Mouse (Mus musculus): Measurements from ENCODE around the gene Cox6b1. TPM values are rescaled to one million over a fixed set of nuclear protein-coding genes. Genes with fewer than 3 reads are reported as not detected.

Cox6b1 gene
- polyA plus RNA-seq (2021; fragmentation: Nextera tagmentation) = 2,257 and 2,565 TPM in 2 replicates
- long read RNA-seq, experiment 1, transcript Cox6b1-201 (4 exons, 618 nt) = major isoform, 941 of 966 reads
- long read RNA-seq, experiment 1, partial matches to known transcripts = 8 of 966 reads
- long read RNA-seq, experiment 1, other reads (novel, unspliced or antisense) = 17 of 966 reads
- long read RNA-seq, experiment 2, transcript Cox6b1-201 (4 exons, 618 nt) = major isoform, 78 of 86 reads
- long read RNA-seq, experiment 2, partial matches to known transcripts = 4 of 86 reads
- long read RNA-seq, experiment 2, other reads (novel, unspliced or antisense) = 4 of 86 reads

DNA sequence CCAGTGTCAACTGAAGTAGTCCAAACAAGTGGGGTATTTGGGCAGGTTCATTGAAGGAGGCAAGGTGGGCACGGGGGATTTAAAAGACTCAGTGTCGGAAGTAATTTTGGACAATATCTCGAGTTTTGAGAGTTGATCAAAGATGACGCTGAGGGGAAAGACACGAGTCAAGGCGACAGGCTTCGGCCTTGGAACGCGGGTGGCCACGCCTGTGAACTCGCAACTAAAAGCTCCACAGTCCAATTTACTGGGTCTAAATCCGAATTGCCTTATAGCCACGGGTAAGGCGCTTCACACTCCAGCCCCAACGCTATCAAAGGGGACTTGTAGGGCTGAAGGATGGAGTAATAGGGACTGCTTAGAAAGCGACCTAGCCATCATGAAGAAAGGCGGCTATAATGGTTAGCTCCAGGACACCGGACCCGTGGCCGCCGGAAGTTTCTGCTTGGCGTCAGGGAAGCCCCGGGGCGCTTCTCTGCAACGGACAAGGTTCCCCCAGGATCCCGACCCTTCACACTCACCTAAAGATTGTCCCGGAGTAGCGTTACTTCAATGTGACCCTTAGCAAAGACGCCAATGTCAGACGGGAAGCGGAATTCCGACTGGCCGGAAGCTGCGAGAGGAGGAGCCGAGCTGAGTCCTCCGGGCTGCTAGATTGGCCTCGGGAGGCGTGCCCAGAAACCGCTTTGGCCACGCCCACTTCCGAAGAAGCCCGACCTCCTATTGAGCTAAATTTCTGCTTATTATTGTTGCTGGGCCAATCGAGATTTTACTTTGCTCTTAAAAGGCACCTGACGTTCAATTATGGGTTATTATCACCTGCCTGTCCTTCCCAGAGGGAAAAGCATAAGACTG lies at the start of gene Cox6b1:
Gene Cox6b1 (minus strand): TSS at position 622 of the 855 bp plus-strand sequence.

DNA sequence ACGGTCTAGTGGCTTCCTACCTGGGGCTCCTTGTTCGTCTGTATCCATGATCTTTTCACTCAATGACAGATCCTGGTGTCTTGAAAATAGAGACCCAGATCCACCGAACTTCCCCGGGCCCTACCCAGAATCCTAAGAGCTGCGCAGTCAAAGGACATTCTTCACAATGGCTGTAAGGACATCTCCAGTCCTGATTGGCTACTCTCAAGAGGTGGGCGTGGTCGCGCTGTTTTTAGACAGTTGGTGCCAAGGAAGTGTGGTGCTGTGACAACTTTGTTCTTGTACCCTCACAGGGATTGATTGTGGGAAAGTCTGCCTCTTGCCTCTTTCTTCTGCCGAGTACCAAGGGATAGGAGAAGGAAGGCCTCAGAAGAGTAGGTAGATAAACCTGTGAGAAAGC lies 45.5 kb upstream of the Cox6b1 start, which contains the start of gene Pmis2:
Gene Pmis2 (minus strand): TSS at position 126 of the 400 bp plus-strand sequence.

GRCm38 (mm10) chr7:30664529-30665200 lies 38.7 kb upstream of the Cox6b1 start, which contains the start of gene Haus5:
Gene Haus5, minus strand, starts transcription at chr7:30664994.

DNA sequence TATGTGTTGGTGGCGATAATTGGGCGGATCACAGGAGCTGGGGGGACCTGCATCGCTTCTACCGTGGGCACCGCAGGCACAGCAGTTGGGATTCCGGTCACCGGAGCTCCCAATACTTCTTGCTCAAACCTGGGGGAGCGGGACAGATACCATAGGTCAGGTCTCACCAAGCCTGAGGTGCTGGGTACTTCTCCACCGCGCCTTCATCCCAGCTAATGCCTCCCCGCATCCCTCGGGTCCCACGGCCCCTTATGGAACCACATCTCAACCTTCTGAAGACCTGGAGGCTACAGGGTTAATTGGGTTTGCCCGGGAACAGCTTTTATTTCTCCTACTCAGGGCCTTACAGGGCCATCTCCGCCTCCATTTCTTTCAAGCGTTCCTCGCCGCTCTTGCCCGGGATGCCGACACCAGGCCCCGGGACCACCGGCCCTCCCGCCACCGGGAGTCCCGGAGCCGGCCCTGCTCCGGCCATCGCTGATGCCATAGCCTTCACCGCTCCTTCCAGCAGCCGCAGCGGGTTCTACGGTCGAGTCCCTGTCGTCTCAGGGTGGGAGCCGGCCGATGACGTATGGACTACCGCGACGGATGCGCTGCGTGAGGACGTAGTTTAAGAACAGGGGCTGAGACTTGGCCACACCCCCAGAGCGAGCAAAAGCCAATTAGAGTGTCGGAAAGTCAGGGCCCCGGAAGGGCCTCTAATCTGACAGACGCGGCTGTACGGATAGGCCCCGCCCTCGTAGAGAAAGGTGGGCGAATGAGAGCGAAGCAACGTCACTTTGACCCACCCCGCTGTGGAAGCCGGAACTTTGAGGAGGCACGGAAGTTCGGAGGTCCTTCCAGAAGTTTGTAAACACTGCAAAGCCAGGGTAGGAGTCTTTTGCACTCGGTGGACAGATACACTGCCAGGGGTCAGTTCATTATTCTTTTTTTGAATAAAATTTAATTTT lies 23.9 kb upstream of the Cox6b1 start, which contains the start of gene Rbm42:
Gene Rbm42 (minus strand): TSS at position 727 of the 950 bp plus-strand sequence.

DNA sequence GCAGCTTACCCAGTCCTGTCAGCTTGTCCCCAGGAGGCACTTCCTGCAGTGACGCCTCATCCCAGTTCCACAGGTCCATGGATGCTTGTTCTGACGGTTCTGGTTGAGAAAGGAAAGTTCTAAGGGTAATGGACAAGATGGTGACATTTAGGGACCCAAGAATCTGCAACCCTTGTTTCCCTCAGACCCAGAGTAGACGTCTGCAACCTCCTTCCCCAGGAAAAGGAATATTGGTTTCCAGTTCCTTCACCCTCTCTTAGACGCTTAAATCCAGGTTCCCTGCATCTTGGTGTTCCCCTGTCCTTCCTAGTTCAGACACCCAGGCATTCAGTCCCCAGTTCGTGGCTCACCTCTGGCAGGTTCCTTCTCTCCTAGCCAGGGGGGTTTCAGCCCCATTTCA lies 9.8 kb upstream of the Cox6b1 start, which contains the start of gene Etv2:
Gene Etv2 (minus strand): TSS at position 101 of the 400 bp plus-strand sequence.

DNA sequence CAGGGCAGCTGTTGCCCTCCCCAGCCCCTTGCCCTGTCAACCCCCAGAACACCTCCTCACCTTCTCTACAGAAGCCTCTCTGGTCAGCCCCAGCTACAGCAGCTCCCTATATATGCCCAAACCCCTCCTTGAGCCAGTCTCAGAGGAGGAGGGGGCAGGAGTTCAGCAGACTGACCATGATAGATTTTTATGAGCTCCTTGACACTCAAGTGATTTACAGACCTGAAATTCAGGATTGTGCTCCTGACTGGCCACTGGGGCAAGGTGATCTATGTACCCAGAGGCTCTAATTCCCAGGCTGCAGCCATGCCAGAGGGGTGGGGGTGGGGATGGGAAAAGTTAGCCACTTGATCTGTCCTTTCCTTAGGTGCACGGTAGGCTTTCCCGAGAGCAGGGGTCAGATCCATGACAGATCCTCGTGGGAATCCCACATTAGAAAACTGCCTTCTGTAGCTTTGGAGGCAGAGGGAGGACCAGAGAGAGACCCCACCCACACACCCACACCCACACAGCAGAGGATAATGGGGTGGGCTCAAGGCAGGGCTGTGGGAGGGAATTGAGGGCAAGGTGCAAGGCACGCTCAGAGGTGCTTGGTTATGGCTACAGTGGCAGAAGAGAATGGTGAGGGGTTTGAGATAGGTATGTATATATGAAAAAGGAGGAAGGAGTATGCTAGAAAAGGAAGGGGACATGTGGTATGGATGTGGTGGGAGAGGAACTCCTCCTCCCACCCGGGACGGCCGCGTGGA lies 13.1 kb downstream of the Cox6b1 start, which contains the start of gene Upk1a:
Gene Upk1a (minus strand): TSS at position 194 of the 749 bp plus-strand sequence.

GRCm38 (mm10) chr7:30598786-30599185 lies 27.2 kb downstream of the Cox6b1 start, which contains the start of gene Zbtb32:
Gene Zbtb32, minus strand, starts transcription at chr7:30598909.

DNA sequence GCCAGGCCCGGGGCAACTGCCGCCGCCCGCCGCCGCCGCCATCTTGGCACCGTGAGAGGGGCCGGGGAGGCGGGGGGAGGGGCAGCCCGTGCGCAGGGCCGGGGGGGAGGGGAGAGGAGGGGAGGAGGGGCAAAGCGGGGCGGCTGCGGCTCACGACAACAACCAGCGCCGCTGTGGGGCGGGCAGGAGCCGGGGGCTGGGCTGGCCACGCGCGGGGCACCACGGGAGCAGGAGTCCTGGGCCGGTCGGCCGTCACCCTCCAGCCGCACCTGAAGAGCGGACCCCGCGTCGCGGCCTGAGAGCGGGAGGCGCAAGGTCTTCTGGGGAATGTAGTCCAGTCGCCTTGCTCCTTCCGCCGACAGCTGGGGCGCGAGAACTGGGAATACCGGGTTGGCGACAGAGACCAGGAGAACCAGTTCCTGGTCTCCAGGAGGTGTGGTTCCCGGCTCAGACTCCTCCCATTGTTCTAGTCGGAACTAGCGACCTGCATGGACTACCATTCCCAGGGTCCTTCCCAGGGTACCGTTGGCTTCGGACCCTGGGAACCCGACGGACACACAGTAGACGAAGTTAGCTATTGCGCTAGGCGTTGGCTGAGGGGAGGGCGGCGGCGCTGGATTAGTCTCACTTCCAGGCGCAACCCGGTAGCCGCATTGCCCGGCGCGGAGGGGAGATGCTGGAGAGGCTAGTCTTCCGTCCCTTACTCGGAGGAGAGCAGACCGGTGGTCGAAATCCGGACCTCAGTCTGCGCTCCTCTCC lies 37.1 kb downstream of the Cox6b1 start, which contains the start of gene Kmt2b:
Gene Kmt2b (minus strand): TSS at position 51 of the 759 bp plus-strand sequence.

Small RNA genes lying within 50 kb of the gene (microRNA-seq; reads per million reads assigned to microRNA genes)
- not detected for gene Mir3569

Other genes starting within 250 kb of the Cox6b1 start
- gene Tyrobp, start 212.4 kb downstream of the Cox6b1 start, polyA plus RNA-seq (2021; fragmentation: Nextera tagmentation) = 120 and 125 TPM in 2 replicates
- 2.7 and 3.0 TPM in 2 replicates for gene Hcst, start 206.3 kb downstream of the Cox6b1 start, polyA plus RNA-seq (2021; fragmentation: Nextera tagmentation)
- 0.40 and 0.80 TPM in 2 replicates for gene Nfkbid, start 204.4 kb downstream of the Cox6b1 start, polyA plus RNA-seq (2021; fragmentation: Nextera tagmentation)
- 316 and 379 TPM in 2 replicates for gene Aplp1, start 180.6 kb downstream of the Cox6b1 start, polyA plus RNA-seq (2021; fragmentation: Nextera tagmentation)
- gene Kirrel2, start 168.5 kb downstream of the Cox6b1 start, polyA plus RNA-seq (2021; fragmentation: Nextera tagmentation) = 1.9 and 2.2 TPM in 2 replicates
- 0.90 and 0.92 TPM in 2 replicates for gene Nphs1, start 167.8 kb downstream of the Cox6b1 start, polyA plus RNA-seq (2021; fragmentation: Nextera tagmentation)
- not detected in 2 replicates for gene Prodh2, start 132.5 kb downstream of the Cox6b1 start, polyA plus RNA-seq (2021; fragmentation: Nextera tagmentation)
- 43.0 and 61.1 TPM in 2 replicates for gene Arhgap33, start 91.1 kb downstream of the Cox6b1 start, polyA plus RNA-seq (2021; fragmentation: Nextera tagmentation)
- gene Hspb6, start 74.0 kb downstream of the Cox6b1 start, polyA plus RNA-seq (2021; fragmentation: Nextera tagmentation) = 6.1 and 6.3 TPM in 2 replicates
- gene Proser3, start 73.9 kb downstream of the Cox6b1 start, polyA plus RNA-seq (2021; fragmentation: Nextera tagmentation) = 1.2 and 4.0 TPM in 2 replicates
- gene Lin37, start 66.3 kb downstream of the Cox6b1 start, polyA plus RNA-seq (2021; fragmentation: Nextera tagmentation) = 65.8 and 69.9 TPM in 2 replicates
- gene U2af1l4, start 62.9 kb downstream of the Cox6b1 start, polyA plus RNA-seq (2021; fragmentation: Nextera tagmentation) = 122 and 127 TPM in 2 replicates
- gene Gm49396, start 62.8 kb downstream of the Cox6b1 start, polyA plus RNA-seq (2021; fragmentation: Nextera tagmentation) = 0.33 and 0.40 TPM in 2 replicates
- 190 and 201 TPM in 2 replicates for gene Psenen, start 62.5 kb downstream of the Cox6b1 start, polyA plus RNA-seq (2021; fragmentation: Nextera tagmentation)
- gene Igflr1, start 60.7 kb downstream of the Cox6b1 start, polyA plus RNA-seq (2021; fragmentation: Nextera tagmentation) = 0.46 and 0.69 TPM in 2 replicates
- 1.4 and 3.8 TPM in 2 replicates for gene Kmt2b, start 37.4 kb downstream of the Cox6b1 start, polyA plus RNA-seq (2021; fragmentation: Nextera tagmentation)
- 0.23 and 0.30 TPM in 2 replicates for gene Zbtb32, start 27.2 kb downstream of the Cox6b1 start, polyA plus RNA-seq (2021; fragmentation: Nextera tagmentation)
- not detected in 2 replicates for gene Upk1a, start 13.3 kb downstream of the Cox6b1 start, polyA plus RNA-seq (2021; fragmentation: Nextera tagmentation)
- not detected in 2 replicates for gene Etv2, start 9.7 kb upstream of the Cox6b1 start, polyA plus RNA-seq (2021; fragmentation: Nextera tagmentation)
- 136 and 146 TPM in 2 replicates for gene Rbm42, start 24.2 kb upstream of the Cox6b1 start, polyA plus RNA-seq (2021; fragmentation: Nextera tagmentation)
- gene Haus5, start 38.8 kb upstream of the Cox6b1 start, polyA plus RNA-seq (2021; fragmentation: Nextera tagmentation) = 3.7 and 4.0 TPM in 2 replicates
- not detected in 2 replicates for gene Pmis2, start 45.5 kb upstream of the Cox6b1 start, polyA plus RNA-seq (2021; fragmentation: Nextera tagmentation)
- gene 2200002J24Rik, start 72.8 kb upstream of the Cox6b1 start, polyA plus RNA-seq (2021; fragmentation: Nextera tagmentation) = not detected in 2 replicates
- gene Atp4a, start 86.1 kb upstream of the Cox6b1 start, polyA plus RNA-seq (2021; fragmentation: Nextera tagmentation) = 1.1 and 1.2 TPM in 2 replicates
- 194 and 230 TPM in 2 replicates for gene Tmem147, start 103.4 kb upstream of the Cox6b1 start, polyA plus RNA-seq (2021; fragmentation: Nextera tagmentation)
- gene Gapdhs, start 117.5 kb upstream of the Cox6b1 start, polyA plus RNA-seq (2021; fragmentation: Nextera tagmentation) = not detected in 2 replicates
- gene Sbsn, start 125.3 kb upstream of the Cox6b1 start, polyA plus RNA-seq (2021; fragmentation: Nextera tagmentation) = 3.8 and 3.9 TPM in 2 replicates
- gene Dmkn, start 137.6 kb upstream of the Cox6b1 start, polyA plus RNA-seq (2021; fragmentation: Nextera tagmentation) = 2.9 and 4.1 TPM in 2 replicates
- gene Krtdap, start 161.7 kb upstream of the Cox6b1 start, polyA plus RNA-seq (2021; fragmentation: Nextera tagmentation) = not detected in 2 replicates
- gene Ffar2, start 197.6 kb upstream of the Cox6b1 start, polyA plus RNA-seq (2021; fragmentation: Nextera tagmentation) = not detected in 2 replicates
- gene Ffar3, start 230.0 kb upstream of the Cox6b1 start, polyA plus RNA-seq (2021; fragmentation: Nextera tagmentation) = not detected in 2 replicates
- not detected in 2 replicates for gene Ffar1, start 235.4 kb upstream of the Cox6b1 start, polyA plus RNA-seq (2021; fragmentation: Nextera tagmentation)

All from layer of hippocampus, adult 6 months (tissue).